Mouse (Mus musculus): ENCODE results near the gene Kdm1b. TPM values are rescaled to one million over a fixed set of nuclear protein-coding genes. Genes with fewer than 3 reads are reported as not detected.

The Kdm1b gene
- polyA plus RNA-seq, 1 experiment = 7.6 TPM

- TF ChIP-seq CTCF (IDR thresholded peaks at IDR 0.05; ENCODE audit: borderline replicate concordance, insufficient read depth, low read depth, low read length) (no peak), POLR2A (IDR thresholded peaks at IDR 0.05; ENCODE audit: borderline replicate concordance, insufficient read depth, low read length) (no peak)
- Histone ChIP-seq H3K27ac (ENCODE audit: insufficient read depth, low read length) (no peak overlapping the region), H3K27me3 (ENCODE audit: control insufficient read depth, insufficient read depth, low read length) (no peaks in the 10 kb centered on the region), H3K4me3 (replicated peaks; ENCODE audit: insufficient read depth, low read depth, low read length) (no peak overlapping the region), H3K4me1 (ENCODE audit: control insufficient read depth, insufficient read depth, low read length) (no peaks in the 10 kb centered on the region)
- DNase-seq = no peak
- 70% methylated on average over 15 of the region's 15 CpGs for WGBS
Measured at GRCm38 (mm10) chr13:47063985-47064760, 20.9 kb downstream of the Kdm1b start.

GRCm38 (mm10) chr13:47066516-47066915 lies 23.2 kb downstream of the Kdm1b start:
- no peak for DNase-seq

DNA sequence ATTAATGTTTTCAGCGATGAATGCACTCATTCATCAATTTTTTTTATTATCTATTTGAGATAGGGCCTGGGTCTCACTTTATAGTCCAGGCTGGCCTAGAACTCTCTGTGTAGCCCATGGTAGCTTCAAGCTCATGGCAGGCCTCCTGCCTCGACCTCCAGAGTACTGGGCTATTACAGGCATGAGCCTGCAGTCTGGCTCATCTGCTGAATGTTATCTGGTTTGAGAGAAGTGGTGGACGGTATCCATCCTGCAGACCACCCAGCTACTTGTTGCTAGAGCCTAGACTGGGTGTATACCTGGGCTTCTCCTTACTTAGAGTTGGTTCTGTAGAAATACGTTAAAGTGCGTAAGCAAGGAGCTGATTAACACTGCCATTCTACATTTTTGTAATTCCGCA lies 23.7 kb downstream of the Kdm1b start:
- H3K27me3 ChIP-seq (ENCODE audit: control insufficient read depth, insufficient read depth, low read length) = no peaks in the 10 kb centered on the region
- no peak for DNase-seq
- no peaks in the 10 kb centered on the region for H3K4me1 ChIP-seq (ENCODE audit: control insufficient read depth, insufficient read depth, low read length)
- TF ChIP-seq CTCF (IDR thresholded peaks at IDR 0.05; ENCODE audit: borderline replicate concordance, insufficient read depth, low read depth, low read length) (no peak), POLR2A (IDR thresholded peaks at IDR 0.05; ENCODE audit: borderline replicate concordance, insufficient read depth, low read length) (no peak)
- H3K27ac ChIP-seq (ENCODE audit: insufficient read depth, low read length) = no peak overlapping the region
- H3K4me3 ChIP-seq (replicated peaks; ENCODE audit: insufficient read depth, low read depth, low read length) = no peak overlapping the region
- 92% methylated on average over 6 of the region's 6 CpGs for WGBS

More at GRCm38 (mm10) chr13:47066516-47066915, 23.2 kb downstream of the Kdm1b start:
- TF ChIP-seq POLR2A (IDR thresholded peaks at IDR 0.05; ENCODE audit: borderline replicate concordance, insufficient read depth, low read length) (no peak), CTCF (IDR thresholded peaks at IDR 0.05; ENCODE audit: borderline replicate concordance, insufficient read depth, low read depth, low read length) (no peak)
- Histone ChIP-seq H3K27ac (ENCODE audit: insufficient read depth, low read length) (no peak overlapping the region), H3K4me1 (ENCODE audit: control insufficient read depth, insufficient read depth, low read length) (no peaks in the 10 kb centered on the region), H3K4me3 (replicated peaks; ENCODE audit: insufficient read depth, low read depth, low read length) (no peak overlapping the region), H3K27me3 (ENCODE audit: control insufficient read depth, insufficient read depth, low read length) (no peaks in the 10 kb centered on the region)
- 98% methylated on average over 10 of the region's 10 CpGs for WGBS

DNA sequence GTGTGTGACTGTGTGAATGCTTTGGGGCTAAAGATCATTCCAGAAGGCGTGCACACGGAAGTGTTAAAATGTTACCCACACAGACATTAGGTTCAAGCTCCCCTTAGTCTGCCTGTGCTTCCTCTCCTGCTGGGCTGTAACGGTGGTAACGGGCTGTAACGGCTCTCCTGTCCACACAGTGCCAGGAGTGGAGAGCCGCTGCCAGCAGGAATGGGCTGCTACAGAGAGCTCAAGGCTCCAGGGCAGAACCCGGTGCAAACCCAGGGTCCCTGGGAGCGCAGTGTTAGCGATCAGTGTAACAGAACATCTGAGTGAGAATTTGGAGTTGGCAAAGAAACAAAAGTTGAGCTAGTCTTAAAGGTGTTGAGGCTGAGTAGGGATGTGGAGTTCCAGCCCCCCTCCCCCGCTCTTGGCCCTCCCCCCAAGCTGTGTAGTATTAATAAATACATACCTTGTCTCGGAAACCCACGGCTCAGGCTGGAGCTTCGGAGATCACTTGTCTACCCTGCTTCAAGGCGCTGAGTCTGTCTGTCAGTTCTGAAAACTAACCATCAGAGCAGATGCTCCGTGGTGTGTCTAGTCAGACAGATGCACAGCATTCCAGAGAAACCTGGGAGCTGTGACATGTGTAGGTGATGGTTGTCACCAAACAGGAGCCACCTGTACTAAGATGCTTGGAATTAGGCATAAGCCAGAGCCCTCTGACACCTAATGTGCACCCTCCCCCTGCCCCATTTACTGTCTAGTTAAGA lies 27.2 kb downstream of the Kdm1b start:
- H3K4me1 ChIP-seq (ENCODE audit: control insufficient read depth, insufficient read depth, low read length) = no peaks in the 10 kb centered on the region
- H3K4me3 ChIP-seq (replicated peaks; ENCODE audit: insufficient read depth, low read depth, low read length) = no peak overlapping the region
- DNase-seq = no peak
- 59% methylated on average over 15 of the region's 15 CpGs for WGBS
- no peaks in the 10 kb centered on the region for H3K27me3 ChIP-seq (ENCODE audit: control insufficient read depth, insufficient read depth, low read length)
- TF ChIP-seq CTCF (IDR thresholded peaks at IDR 0.05; ENCODE audit: borderline replicate concordance, insufficient read depth, low read depth, low read length) (no peak), POLR2A (IDR thresholded peaks at IDR 0.05; ENCODE audit: borderline replicate concordance, insufficient read depth, low read length) (no peak)
- H3K27ac ChIP-seq (ENCODE audit: insufficient read depth, low read length) = no peak overlapping the region

DNA sequence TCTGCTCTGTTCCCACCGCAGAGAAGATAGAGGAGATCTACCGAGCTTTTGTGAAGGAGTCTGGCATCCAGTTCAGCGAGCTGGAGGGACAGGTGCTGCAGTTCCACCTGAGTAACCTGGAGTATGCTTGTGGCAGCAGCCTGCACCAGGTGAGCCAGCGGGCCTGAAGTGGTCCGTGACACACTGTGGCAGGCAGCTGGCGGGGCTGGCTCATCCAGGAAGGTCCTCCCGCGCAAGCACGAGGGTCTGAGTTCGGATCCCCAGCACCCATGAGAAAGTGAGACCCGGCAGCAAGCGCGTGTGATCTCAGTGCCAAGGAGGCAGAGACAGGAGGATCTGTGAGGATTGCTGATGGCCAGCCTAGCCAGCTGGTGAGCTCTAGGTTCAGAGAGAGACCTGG lies 28.6 kb downstream of the Kdm1b start:
- TF ChIP-seq POLR2A (IDR thresholded peaks at IDR 0.05; ENCODE audit: borderline replicate concordance, insufficient read depth, low read length) = no peak
- TF ChIP-seq CTCF (IDR thresholded peaks at IDR 0.05; ENCODE audit: borderline replicate concordance, insufficient read depth, low read depth, low read length) = no peak
- DNase-seq = no peak
- Histone ChIP-seq H3K4me1 (ENCODE audit: control insufficient read depth, insufficient read depth, low read length) (no peaks in the 10 kb centered on the region), H3K4me3 (replicated peaks; ENCODE audit: insufficient read depth, low read depth, low read length) (no peak overlapping the region), H3K27ac (ENCODE audit: insufficient read depth, low read length) (no peak overlapping the region), H3K27me3 (ENCODE audit: control insufficient read depth, insufficient read depth, low read length) (no peaks in the 10 kb centered on the region)
- WGBS = 88% methylated on average over 13 of the region's 13 CpGs

DNA sequence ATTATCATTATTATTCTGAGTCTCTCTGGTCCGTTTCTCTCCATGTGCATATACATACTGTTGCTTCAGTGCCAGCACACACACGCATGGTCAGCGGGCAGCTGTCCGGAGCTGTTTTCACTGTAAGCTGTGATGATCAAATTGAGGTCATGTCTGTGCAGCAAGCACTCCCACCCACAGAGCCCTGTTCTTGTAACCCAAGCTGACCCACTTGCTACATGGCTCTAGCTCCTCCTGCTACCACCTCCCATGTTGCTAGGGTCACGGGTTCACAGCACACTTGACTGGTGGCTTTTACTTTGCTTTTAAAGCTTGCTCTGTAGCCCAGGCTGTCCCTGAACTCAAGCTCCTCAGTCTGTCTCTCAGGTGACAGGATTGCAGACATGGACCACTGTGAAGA lies 29.2 kb downstream of the Kdm1b start:
- Histone ChIP-seq H3K4me1 (ENCODE audit: control insufficient read depth, insufficient read depth, low read length) (no peaks in the 10 kb centered on the region), H3K27ac (ENCODE audit: insufficient read depth, low read length) (no peak overlapping the region), H3K4me3 (replicated peaks; ENCODE audit: insufficient read depth, low read depth, low read length) (no peak overlapping the region), H3K27me3 (ENCODE audit: control insufficient read depth, insufficient read depth, low read length) (no peaks in the 10 kb centered on the region)
- DNase-seq = no peak
- 82% methylated on average over 5 of the region's 5 CpGs for WGBS
- no peak for TF ChIP-seq CTCF (IDR thresholded peaks at IDR 0.05; ENCODE audit: borderline replicate concordance, insufficient read depth, low read depth, low read length)
- TF ChIP-seq POLR2A (IDR thresholded peaks at IDR 0.05; ENCODE audit: borderline replicate concordance, insufficient read depth, low read length) = no peak

DNA sequence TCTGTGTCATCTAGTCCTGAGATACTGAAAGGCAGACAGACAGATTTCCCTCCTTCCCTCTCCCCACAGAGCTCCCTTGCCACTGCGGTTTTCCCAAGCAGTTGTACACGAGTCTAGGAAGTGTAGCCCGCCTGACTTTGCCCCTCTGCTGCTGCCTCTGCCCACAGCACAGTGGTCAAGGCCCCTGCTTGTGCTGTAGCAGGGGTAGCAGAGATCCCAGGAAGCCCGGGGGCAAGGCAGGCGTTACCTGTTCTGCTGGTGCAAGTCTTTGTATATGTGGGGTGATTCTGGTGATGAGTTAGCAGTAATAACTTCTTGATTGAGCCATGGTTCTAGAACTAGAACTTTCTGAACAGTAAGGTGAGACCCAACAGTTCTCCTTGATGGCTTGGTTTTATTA lies 32.9 kb downstream of the Kdm1b start:
- no peaks in the 10 kb centered on the region for H3K27me3 ChIP-seq (ENCODE audit: control insufficient read depth, insufficient read depth, low read length)
- TF ChIP-seq CTCF (IDR thresholded peaks at IDR 0.05; ENCODE audit: borderline replicate concordance, insufficient read depth, low read depth, low read length) = no peak
- TF ChIP-seq POLR2A (IDR thresholded peaks at IDR 0.05; ENCODE audit: borderline replicate concordance, insufficient read depth, low read length) = no peak
- WGBS = 81% methylated on average over 5 of the region's 5 CpGs
- no peak overlapping the region for H3K4me3 ChIP-seq (replicated peaks; ENCODE audit: insufficient read depth, low read depth, low read length)
- H3K4me1 ChIP-seq (ENCODE audit: control insufficient read depth, insufficient read depth, low read length) = no peaks in the 10 kb centered on the region
- H3K27ac ChIP-seq (ENCODE audit: insufficient read depth, low read length) = no peak overlapping the region
- DNase-seq = no peak

DNA sequence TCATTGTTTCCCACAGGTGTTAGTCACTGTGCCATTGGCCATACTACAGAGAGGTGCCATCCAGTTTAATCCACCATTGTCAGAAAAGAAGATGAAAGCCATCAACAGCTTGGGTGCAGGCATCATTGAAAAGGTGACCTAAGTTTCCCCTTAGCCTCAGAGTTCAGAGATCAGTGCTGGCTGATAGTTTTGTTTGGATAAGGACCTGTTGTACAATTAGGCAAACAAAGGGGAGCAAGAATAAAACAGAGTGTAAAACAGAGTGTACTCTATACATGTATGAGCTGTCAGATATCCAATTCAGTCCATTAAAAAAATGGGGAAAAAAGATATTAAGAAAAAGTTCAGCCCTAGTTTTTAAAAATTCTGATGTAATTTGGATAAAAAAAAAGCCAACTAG lies 34.1 kb downstream of the Kdm1b start:
- Histone ChIP-seq H3K27me3 (ENCODE audit: control insufficient read depth, insufficient read depth, low read length) (no peaks in the 10 kb centered on the region), H3K4me1 (ENCODE audit: control insufficient read depth, insufficient read depth, low read length) (no peaks in the 10 kb centered on the region), H3K27ac (ENCODE audit: insufficient read depth, low read length) (no peak overlapping the region), H3K4me3 (replicated peaks; ENCODE audit: insufficient read depth, low read depth, low read length) (no peak overlapping the region)
- TF ChIP-seq POLR2A (IDR thresholded peaks at IDR 0.05; ENCODE audit: borderline replicate concordance, insufficient read depth, low read length) (no peak), CTCF (IDR thresholded peaks at IDR 0.05; ENCODE audit: borderline replicate concordance, insufficient read depth, low read depth, low read length) (no peak)
- DNase-seq = no peak
